Mouse (Mus musculus): ENCODE measurements around the gene Cavin1. TPM values are rescaled to one million over a fixed set of nuclear protein-coding genes. Genes with fewer than 3 reads are reported as not detected.
A peak's percentile ranks its signal among the peaks of the same experiment; 100 is the strongest.

The Cavin1 gene
- polyA plus RNA-seq, 1 experiment, result 1.4 TPM

DNA sequence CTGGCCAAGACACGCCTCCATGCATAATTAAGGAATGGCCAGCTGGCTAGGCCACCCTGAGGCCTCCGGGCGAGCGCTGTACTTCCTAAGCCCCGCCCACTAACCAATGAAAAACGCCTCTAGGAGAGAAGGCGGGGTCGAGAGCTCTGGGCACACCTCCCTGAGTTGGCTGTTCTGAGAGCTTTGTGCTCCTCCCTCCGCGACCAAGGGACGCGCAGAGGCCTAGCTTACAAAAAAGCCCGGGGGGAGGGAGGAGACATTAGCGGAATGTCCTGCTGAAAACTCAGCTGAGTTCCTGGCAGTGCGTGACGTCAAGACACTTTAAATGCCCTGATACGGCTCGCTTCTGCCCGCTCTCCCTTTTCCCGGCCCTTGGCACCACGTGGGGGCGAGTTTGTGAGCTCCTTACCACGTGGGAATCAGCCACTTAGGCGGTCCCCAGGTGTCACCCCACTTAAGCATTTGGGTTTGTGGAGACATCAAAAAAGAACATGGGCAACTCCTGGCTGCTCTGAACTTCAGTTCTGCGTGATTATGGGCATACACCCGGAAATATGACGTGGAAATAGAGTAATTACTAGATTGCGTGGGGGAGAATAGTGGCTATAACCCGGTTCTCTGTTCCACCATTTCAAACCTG, 31.1 kb downstream of the Cavin1 start, which contains the start of gene Stat3:
Stat3 (minus strand) TSS at position 29 of the 640 bp plus-strand sequence.
- no peak for TF ChIP-seq GATA1 (IDR thresholded peaks at IDR 0.05; ENCODE audit: low read length)

DNA sequence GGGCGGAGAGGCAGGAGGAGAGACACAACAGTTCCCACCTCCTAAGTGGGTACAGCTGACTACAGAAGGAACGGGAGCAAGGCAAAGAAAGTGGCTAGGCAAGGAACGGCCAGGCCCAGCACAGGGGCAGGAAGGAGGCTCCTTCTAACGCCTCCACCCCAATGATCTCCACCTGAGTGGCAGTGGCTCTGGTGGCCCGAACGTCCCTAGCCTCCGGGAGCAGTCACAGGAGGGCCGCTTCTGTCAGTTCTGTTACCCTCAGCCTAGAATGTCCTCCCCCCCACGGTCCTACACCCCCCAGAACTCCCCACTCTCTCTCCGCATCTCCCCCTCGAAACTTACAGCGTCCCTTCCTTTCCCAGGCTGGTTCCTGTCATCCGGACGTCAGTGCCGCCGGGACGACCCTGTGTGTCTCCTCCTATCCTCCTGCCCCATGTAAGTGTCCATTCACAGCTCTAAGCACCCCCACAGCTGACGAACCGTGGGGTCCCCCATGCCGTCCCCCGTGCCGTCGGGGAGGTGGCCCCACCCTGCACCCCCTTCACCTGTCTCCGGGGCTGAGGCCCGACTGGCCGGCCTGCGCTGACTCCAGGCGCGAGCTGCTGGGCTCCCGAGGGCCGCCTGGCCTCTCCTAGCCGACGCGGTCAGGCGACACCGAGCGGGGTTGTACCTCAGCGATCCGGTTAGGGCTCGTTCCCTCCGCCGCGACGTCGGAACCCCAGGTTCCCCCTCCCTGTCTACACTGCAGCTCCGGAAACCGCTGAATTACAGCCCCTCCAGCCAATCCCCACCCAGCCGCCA, 31.8 kb downstream of the Cavin1 start:
- TF ChIP-seq GATA1 (IDR thresholded peaks at IDR 0.05; ENCODE audit: low read length), result no peak

DNA sequence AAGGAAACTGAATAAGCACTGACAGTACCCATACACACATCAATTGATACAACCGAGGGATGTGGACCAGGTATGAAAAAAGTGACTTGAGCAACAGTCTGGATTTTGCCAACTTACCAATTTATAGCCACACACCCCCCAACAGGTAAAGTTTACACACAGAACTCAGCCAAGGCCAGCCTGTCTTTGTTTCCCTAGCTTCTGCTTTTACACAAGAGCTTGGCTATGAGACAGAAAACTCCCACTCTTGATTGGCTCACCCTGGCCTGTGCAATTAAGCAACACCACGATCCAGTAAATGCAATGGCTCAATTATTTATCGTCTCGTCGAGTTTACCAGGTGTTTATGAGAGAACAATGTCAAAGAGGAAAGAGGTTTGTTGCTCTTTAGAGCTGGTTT, 32.6 kb downstream of the Cavin1 start:
- no peak for TF ChIP-seq GATA1 (IDR thresholded peaks at IDR 0.05; ENCODE audit: low read length)

DNA sequence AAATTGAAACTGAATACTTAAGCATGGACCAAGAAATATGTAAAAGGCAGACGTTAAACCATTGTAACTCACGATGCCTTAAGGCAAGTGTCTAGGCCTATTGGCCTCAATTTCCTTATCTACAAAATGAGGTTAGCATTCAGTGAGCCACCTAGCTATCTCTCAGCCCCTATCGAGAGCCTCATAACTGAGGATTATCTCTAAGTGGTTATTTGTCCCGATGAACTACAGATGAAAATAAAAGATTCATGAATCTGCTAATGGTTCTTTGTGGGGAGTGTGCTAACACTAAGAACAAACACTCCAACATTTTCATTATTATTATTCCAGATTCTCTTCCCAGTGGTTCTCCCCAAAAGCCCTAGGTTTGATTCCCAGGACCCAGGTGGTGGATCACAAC, 33.4 kb downstream of the Cavin1 start:
- peak; percentile 62 for TF ChIP-seq GATA1 (IDR thresholded peaks at IDR 0.05; ENCODE audit: low read length)

DNA sequence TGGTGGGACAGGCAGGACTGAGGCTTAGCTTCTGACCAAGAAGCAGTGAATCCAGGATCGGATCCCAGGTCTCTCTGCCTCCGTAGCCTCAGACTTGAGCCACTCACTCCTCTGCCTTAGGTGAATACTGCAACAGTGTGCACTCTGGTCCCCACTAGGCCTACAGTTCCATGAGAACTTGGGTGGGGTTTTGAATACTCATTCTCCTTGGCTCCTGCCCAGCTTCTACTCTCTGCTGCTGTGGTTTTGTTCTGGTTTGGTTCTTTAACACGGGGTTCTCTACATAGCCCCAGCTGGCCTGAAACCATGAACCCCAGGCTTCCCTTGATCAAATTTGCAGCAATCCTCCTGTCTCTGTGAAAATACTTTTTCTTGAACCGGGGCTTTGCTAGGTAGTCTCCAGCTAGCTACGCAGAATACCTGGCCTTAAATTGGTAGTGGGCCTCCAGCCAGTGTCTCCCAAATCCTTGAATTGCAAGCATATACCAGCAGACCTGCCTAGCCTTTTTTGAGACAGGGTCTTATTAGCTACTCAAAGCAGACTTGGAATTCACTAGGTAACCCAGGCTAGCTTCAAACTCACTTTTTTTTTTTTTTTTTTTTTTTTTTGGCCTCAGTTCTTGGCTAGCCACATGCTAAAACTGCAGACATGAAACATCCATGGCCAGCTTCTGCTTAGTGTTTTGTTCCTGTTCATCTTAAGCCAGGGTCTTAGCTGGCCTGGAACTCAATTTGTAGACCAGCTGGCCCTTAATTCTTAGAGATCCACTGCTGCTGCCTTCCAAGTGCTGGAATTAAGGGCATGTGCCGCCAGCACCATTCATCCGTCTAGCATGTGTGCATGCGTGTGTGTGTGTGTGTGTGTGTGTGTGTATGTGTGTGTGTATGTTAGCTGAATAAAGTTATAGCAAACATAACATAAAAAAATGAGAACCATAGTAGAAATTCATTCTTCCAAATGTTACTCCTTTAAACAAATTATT, 35.0 kb downstream of the Cavin1 start:
- TF ChIP-seq GATA1 (IDR thresholded peaks at IDR 0.05; ENCODE audit: low read length), result no peak

DNA sequence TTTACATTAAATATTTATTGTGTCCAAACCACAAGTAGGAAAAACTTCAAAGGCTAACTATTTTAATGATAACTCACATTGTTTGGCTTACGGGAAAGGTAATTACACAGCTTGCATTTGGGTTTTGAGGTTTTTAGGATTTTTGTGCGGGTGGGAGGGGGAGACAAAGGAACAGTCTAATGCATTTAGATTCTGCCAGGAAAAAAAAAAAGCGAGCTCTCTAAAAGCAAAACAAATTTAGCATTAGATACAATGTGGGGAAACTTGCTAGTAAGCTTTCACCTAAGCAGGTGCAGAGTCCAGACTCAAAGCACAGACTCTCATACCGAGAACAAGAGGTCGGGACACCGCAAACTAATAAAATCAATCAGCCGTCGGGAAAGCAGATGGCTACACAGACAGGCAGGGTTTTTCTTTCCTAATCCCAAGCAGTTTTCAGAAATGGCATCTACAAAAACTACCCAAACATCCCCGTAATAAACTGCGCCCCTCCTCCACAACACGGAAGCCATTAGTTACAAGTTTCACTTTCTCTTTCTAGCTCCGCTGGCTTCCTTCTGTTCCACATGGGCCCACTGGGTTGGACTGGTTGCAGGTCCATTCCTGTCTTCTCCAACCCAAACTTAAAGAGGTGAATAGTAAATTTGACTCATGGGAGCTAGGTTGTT, 39.3 kb downstream of the Cavin1 start:
- TF ChIP-seq GATA1 (IDR thresholded peaks at IDR 0.05; ENCODE audit: low read length), result no peak

DNA sequence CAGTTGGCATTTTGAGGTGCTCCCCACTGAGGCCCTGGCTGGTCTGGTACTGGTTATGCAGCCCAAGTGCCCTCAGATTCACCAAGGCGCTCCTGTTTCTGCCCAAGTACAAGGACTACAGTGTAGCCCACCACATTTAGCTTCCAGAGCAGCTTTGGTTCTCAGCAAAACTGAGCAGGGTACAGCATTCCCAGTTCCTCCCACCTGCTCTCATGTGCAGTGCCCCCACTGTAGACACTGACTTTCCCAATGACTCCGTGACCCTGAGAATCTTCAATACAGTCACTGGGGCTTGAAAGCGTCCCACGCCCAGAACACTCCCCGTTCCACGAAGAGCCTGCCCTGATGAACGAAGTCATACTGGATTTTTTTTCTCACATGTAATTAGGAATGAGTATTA, 40.1 kb downstream of the Cavin1 start:
- no peak for TF ChIP-seq GATA1 (IDR thresholded peaks at IDR 0.05; ENCODE audit: low read length)

DNA sequence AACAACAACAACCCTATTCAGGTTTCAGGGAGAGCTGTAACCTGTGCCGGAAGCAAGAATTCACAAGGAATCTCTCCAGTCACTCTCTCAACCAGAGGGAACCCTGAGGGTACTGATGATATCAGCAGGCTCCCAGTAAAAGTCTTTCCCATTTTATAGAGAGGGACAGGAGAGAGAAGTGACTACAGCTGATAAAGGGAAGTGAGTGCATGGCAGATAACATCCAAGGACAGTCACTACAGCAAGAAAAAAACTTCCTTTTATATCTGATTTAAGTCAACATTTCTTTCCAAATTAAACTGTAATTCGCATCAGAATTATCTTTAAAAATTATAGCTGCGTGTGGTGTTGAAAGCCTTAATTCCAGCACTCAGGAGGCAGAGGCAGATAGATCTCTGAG, 43.3 kb downstream of the Cavin1 start:
- peak; percentile 25 for TF ChIP-seq GATA1 (IDR thresholded peaks at IDR 0.05; ENCODE audit: low read length)

DNA sequence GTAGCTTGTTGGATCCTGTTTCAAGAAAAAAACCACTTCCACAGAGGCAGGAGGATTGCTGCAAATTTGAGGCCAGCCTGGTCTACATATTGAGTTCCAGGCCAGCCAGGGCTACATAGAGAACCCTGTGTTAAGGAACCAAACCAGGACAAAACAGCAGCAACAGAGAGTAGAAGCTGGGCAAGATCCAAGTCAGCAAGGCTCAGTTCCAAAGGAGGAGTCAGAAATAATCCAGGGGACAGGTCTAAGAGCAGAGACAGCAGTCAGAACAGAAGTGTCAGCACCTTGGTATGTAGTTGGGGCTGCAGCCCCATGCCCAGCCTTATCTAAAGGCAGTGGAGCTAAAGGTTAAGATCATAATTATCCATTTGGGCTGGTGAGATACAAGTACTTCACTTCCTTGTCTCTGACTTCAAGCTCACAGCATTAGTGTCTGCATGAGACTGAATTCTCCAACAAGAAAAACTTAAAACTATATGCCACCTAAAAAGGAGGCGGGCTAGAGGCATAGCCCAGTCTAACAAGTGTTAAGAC, 46.2 kb downstream of the Cavin1 start:
- no peak for TF ChIP-seq GATA1 (IDR thresholded peaks at IDR 0.05; ENCODE audit: low read length)

DNA sequence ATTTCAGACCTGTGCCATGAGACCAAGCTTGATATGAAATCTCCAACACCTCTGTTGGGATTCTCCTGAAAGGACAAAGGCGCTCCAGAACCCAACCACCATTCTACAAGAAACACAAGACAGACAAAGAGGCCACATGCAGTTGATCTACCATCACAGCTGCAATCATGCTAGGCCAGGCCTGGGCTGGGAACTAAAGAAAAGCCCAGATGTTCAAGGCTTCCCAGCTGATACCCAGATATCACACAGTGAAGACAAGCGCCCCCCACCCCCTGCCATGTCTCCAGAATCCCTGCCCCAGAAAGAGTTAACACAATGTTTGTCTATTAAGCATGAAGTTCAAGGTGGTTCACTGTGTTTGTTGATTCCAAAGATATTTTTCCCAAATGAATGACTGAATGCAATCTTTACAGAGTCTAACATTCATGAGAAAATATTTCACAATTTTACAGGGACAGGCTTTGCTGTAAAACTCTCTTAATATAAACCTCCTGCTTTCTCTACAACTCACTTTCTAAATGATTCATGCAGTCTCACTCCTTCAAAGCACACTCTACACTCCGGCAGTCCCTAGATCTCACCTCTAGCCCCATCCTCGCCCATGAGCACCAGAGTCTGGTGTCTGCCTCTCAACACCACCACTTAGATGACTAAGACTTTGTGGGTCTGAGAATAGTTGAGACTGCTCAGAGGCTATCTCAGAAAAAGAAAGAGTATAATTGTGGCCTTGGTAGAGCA, 49.6 kb downstream of the Cavin1 start:
- TF ChIP-seq GATA1 (IDR thresholded peaks at IDR 0.05; ENCODE audit: low read length), result no peak

DNA sequence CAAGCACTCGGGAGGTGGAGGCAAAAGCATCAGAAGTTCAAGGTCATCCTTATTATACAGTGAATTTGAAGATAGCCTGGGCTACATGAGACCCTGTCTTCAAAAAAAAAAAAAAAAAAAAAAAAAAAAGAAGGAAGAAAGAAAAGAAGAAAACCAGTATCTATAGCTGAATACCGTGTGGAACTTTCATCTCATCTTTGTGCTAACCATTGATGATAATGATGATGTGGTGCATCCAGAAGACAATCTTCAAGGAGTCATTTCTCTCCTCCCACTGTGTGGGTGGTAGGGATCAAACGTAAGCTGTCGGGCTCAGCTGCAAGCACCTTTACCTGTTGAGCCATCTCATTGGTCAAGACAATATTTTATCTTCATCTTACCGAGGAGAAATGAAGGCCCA, 52.7 kb downstream of the Cavin1 start:
- no peak for TF ChIP-seq GATA1 (IDR thresholded peaks at IDR 0.05; ENCODE audit: low read length)

DNA sequence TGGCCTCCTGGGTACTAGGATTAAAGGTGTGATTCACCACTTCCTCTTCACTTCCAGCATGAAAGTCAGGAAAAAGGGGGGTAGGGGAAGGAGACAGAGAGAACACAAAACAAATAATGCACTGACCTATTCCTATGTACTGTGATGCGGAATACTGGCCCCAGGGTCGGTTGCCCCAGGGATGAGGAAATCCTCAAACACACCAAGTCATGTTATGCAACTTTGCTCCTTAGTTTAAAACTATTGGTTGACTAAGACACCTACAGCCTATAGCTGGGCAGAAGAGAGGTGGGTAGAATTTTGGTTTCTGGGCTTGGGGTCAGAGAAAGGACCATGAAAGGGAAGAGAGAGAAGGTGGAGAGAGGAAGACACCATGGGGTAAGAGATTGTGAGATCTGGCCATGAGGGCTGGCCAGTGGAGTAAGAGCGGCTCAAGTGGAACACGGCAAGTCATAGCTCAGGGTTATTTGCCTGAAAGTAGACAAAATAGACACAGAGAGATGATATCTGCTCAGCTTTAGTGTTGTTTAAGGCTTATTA, 54.2 kb downstream of the Cavin1 start:
- no peak for TF ChIP-seq GATA1 (IDR thresholded peaks at IDR 0.05; ENCODE audit: low read length)

DNA sequence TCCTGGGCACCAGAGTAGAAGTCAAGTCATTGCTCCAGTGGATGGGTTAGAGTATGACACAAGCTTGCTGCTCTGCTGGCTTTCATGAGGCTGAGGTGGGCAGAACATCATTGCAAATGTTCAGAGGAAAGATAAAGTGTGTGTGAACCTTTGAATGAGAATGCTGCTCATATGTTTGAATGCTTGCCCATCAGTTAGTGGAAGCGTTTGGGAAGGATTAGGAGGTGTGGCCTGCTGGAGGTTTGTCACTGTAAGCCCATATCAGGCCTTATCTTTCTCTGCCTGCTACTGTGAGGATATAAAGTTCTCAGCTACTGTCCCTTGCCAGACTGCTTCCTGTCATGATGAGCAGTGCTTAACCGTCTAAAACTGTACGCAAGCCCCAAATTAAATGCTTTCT, 55.6 kb downstream of the Cavin1 start:
- no peak for TF ChIP-seq GATA1 (IDR thresholded peaks at IDR 0.05; ENCODE audit: low read length)

DNA sequence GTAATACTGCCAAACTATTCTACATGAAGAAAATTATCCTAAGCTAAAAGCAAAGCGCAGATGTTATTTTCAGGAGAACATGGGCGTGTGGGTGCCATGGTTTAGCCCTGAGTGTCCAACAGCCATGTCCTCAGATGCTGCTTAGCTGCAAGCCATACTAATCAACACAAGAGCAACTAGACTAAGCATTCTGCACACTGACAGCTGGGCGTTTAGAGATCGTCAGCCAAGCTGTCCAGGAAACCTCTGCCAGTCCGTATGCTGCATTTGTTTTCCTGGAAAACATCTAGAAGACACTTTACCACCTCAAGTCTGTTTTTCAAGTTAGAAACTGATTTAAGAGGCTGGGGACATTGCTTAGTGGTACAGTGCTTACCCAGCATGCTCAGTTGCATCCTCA, 56.3 kb downstream of the Cavin1 start:
- no peak for TF ChIP-seq GATA1 (IDR thresholded peaks at IDR 0.05; ENCODE audit: low read length)
